Mouse (Mus musculus): ENCODE measurements around the gene Impg2. TPM values are rescaled to one million over a fixed set of nuclear protein-coding genes. Genes with fewer than 3 reads are reported as not detected.

Impg2 gene
- polyA plus RNA-seq, 1 experiment: not detected

GRCm38 (mm10) chr16:56311291-56311690, 107.2 kb downstream of the Impg2 start:
- Histone ChIP-seq H3K27ac (ENCODE audit: control insufficient read depth, insufficient read depth, low read depth, low read length, poor library complexity) (no peak overlapping the region), H3K4me3 (replicated peaks; ENCODE audit: control insufficient read depth, low read depth, low read length) (no peak overlapping the region), H3K4me1 (ENCODE audit: control insufficient read depth, insufficient read depth, low read length) (no peaks in the 10 kb centered on the region)
- TF ChIP-seq POLR2A (IDR thresholded peaks at IDR 0.05; ENCODE audit: borderline replicate concordance, control insufficient read depth, low read depth, low read length) (no peak), CTCF (IDR thresholded peaks at IDR 0.05; ENCODE audit: control insufficient read depth, insufficient read depth, low read length) (no peak)

Other genes with a start within 250 kb of the Impg2 start
- gene Rpl24, start 238.0 kb upstream of the Impg2 start, polyA plus RNA-seq (2011; ENCODE audit: insufficient read depth, insufficient read length, low replicate concordance, missing spikeins): 1,782 and 2,142 TPM in 2 replicates
- gene Zbtb11, start 230.4 kb upstream of the Impg2 start, polyA plus RNA-seq (2011; ENCODE audit: insufficient read depth, insufficient read length, low replicate concordance, missing spikeins): 5.9 and 8.9 TPM in 2 replicates
- gene Pcnp, start 174.6 kb upstream of the Impg2 start, polyA plus RNA-seq (2011; ENCODE audit: insufficient read depth, insufficient read length, low replicate concordance, missing spikeins): 71.5 and 97.1 TPM in 2 replicates
- gene Trmt10c, start 166.5 kb upstream of the Impg2 start, polyA plus RNA-seq (2011; ENCODE audit: insufficient read depth, insufficient read length, low replicate concordance, missing spikeins): 7.1 and 8.5 TPM in 2 replicates
- 21.4 and 32.6 TPM in 2 replicates for gene Senp7, start 156.0 kb upstream of the Impg2 start, polyA plus RNA-seq (2011; ENCODE audit: insufficient read depth, insufficient read length, low replicate concordance, missing spikeins)

Data from bone marrow, adult 2 months (tissue).